Mouse (Mus musculus) cerebellum, adult 9-10 months (tissue): ENCODE results near the gene Lman1l.

Experiments
- DNase-seq: peaks from one replicate; pipeline ENCODE4 v3.0.0; 2022

The Lman1l gene

DNA sequence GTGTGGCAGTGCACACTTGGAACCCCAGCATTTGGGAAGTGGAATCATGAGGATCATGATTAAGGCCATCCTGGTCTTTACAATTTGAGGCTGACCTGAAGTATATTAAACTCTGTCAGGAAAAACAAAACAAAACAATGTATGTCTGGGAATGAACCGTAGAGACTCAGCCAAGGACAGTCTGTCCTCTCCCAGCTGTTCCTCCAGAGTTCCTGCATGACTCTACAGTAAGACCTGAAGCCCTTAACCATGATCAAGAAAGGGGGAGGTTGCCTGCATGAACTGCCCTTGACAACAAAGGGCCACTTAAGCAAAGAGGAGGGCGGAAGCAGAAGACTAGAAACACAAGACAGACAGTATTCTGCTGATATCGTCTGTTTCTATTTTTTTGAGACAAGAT is 45.0 kb downstream of the Lman1l start:
- no peak for DNase-seq

DNA sequence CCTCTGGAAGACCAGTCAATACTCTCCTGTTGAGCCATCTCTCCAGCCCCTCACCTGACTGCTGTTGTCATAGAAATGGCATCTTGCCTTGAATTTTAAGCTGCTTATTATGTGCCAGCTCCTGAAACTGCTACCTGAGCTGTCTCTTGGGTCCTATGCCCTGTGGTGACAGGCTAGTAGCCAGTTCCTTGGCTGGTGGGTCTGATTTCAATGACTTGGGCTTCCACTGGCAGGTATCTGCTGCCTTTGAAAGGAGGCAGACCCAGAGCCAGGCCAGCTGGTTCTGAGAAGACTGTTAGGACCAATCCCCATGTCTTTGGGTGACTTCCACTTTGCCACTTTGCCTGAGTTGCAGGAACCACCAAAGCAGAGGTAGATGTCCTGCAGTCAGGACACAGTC is 46.2 kb downstream of the Lman1l start:
- no peak for DNase-seq

DNA sequence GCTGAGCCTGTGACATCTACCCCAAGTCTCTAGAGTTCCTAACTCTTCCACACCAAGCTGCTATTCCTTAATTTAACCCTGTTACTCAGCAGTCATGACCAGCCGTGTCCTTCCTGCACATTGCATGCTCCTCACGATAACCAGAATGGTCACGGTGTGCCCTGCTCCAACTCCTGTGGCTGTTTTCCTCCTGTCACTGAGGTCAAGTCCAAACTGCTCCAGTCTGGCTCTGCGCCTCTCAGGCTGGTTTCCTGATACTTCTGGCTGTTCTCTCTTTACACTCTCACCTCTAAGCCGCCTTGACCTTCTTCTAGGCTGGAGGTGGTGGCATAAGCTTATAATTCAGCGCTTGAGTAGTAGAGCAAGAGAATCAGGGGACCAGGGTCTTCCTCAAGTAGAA is 52.1 kb downstream of the Lman1l start:
- DNase-seq = no peak

DNA sequence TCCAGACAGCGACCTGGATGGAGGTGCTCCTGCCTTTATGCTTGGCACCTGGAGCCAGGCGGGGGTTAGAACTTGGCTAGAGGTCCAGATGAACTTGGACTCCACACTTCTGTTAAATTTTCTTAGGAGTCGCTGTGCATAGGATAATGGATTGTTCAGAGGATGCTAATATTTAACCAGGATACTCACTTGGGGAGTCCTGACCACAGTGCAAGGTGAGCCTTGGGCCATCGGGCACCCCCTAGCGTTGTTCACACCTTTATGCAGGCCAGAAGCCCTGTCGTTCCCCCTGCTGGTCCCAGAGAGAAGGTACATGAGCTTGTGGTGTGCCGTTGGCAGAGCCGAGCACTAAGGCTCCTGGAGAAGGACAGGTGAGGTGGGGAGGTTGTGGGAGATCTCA is 53.7 kb downstream of the Lman1l start:
- no peak for DNase-seq

DNA sequence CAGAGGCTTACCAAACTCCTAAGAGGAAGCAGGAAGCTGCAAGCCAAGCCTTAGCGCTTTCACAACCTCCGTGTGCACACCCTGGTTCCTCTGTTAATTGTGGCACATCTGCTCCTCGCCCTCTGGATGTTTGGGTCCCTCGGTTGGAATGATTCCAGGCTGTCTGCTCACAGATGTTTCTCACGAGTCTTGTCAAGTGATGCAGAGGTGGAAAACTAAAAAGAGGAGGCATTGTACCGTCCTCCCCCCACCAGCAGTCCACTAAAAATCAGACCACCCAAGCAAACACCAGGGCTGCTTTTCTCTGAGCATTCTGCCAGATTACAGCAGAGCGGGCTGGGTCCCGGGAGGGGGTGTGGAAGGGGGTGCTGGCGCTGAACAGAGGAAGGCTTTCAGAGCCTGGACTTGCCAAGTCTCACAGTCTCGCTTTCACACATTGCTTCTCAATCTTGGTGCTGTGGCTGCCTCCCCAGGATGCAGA is 54.8 kb downstream of the Lman1l start:
- DNase-seq = peak; percentile 31

DNA sequence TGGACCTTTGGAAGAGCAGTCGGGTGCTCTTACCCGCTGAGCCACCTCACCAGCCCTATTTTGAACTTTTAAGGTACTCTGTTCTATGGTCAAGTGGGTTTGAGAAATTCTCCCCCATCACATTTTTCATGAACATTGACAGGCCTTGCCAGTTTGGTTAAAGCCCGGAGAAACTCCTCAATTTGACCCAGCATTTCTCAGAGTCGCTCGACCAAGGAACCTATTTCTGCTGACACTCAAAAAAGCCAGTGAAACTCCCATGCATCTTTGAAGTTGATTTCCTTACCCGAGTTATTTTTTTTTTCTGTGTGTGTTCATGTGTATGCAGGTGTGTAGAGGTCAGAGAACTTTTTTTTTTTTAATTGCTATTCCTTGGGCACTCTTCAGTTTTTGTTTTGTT is 56.0 kb downstream of the Lman1l start:
- no peak for DNase-seq

DNA sequence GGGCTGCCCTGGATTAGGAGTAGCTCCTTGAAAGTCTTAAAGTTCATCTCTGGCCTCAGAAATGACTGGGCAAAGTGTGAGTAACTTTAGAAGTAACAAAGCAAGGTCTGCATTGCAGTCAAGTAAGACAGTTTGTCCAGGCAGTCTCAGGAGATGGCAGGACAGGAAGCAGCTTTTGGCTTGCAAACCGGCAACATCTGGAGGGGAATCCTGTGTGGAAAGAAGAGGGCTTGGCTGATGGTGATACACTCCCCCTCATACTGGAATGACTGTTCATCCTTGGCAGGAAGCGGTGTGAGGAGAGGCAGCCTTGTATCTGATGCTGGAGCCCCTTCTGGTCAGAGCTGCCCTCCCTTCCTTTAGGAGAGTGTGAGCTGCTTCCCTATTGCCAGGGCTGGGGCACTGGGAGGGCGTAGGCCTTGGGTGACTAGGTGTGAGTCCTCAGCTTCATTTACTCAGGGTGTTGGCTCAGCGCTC is 57.6 kb downstream of the Lman1l start:
- no peak for DNase-seq

DNA sequence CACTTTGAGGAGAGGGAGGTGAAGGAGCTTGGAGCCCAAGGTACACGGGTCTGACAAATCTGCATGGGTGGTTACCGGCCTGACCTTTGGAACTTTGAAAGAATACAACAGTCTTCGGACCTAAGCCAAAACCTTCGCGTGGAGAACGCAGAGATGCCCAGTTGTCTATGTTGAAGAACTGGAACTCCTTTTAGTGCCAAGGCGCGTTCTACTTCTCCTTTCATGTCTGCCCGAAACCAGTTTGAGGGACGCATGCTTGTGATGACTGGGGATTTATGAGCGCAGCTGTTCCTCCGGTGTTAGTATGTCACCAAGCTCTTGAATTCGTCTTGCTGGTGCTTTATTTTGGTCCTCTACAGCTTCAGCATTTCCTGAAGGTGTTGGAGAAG is 58.9 kb downstream of the Lman1l start:
- DNase-seq = peak; percentile 37

DNA sequence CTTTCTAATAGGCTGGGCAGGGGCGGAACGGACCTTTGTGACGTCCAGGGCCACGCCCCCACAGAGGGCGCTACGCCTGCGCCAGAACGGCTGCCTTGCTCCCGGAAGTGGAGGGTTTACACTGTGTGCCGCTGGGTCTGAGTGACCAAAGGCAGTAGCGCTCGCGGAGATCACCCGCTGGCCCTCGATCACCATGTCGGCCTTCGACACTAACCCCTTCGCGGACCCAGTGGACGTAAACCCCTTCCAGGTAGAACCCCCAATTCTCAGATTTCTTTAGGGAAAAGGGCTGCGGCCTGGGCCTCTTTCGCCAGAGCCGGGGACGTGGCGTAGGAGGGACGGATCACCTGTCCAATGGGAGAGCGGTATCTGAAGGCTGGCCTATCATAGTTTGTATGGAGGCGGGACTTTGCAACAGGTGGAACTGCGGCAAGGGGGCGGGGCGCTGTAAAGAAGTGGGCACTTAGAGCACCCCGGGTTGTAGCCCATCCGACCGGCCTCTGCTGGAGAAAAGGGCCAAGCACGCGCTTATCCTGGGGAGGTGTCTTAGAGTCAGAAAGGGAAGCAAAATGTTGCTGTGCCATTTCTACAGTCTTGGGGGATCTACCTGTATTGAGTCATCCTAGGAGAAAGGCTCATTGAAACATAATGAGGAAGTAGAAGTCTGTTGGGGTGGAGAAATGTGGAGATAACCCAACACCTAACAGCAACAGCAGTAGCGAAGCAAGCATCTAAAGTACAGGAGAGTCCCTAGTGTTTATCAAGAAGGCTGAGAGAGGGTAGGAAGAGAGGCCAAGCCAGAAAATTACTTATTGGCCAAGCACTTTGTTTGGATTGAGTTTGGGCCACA is 59.5 kb downstream of the Lman1l start, which contains the start of gene Scamp2:
TSS of gene Scamp2 (plus strand) at position 83 of the 850 bp plus-strand sequence.
- peak; percentile 95 for DNase-seq

DNA sequence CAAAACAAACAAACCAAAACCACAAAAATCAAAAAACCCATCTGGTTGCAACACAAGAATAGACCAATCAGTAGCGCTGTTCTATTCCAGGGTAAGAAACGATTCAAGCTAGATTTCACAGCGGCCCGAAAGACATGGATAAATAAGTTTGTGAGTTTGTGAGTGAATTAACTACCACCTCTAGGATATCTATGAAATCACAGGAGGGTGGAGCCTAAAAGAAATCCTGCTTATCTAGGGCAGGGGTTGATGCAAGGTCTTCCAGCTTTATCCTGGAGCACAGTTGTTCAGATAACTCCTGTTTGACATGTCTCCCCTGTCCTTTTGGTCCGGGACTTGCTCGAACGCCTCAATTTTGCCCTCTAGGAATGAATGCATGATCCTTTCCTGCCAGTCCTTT is 60.3 kb downstream of the Lman1l start:
- no peak for DNase-seq

DNA sequence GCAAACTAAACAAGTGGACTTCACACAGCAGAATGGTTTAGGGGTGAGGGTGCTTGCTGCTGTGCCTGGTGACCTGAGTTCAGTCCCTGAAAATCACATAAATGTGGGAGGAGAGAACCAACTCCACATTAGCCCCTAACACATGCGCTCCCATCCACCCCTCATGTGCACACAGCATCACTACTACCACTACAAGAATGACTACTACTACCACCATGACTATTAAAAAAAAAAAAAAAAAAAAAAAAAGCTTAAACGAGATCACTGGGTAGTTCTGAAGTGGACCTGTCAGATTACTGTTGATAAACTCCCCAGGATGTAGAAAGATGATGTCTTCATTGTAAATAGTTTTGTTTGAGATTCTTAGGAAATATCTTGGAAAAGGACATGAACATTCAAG is 61.0 kb downstream of the Lman1l start:
- DNase-seq = peak; percentile 10

DNA sequence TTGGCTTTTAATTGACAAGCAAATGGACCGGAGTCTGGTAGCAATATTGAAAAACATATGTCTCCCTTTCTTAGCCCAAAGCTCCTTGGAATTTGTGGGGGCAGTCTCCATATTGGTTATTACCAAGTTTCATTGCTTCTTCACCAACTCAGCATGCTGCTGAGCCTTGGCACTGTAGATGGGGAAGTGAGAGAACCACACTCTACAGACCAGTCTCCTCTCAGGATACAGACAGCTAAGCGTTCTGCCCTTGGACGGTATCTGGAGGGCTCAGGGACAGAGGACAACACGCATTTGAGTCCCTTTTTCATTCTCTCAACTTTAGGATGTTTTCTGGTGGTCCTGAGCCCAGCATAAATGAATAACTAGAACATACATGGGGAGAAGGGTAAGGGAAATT is 61.9 kb downstream of the Lman1l start:
- peak; percentile 12 for DNase-seq

DNA sequence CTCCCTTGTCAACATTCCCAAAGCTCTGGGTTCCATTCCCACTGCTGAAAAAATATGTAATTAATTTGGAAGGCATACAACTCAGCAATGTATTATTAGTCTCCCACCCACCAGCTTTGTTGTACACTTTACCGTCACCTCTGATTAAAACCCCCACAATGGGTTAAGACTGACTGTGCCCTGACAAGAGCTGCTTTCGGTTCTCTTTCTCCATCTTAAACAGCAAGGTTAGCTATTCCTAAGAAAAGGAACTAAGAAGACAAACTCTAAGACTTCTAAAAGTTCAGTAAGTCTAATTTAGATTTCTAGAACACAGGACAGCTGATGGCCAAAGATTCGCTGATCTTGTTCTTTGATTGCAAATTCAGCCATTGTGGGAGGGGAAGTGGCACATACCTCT is 63.4 kb downstream of the Lman1l start:
- no peak for DNase-seq
